Mouse (Mus musculus): ENCODE results near the gene Mrpl37.

- TF ChIP-seq POLR2A (IDR thresholded peaks at IDR 0.05; ENCODE audit: borderline replicate concordance, insufficient read depth, low read length) (no peak), CTCF (IDR thresholded peaks at IDR 0.05; ENCODE audit: borderline replicate concordance, insufficient read depth, low read depth, low read length) (no peak)
Observed at GRCm38 (mm10) chr4:107108291-107108731, 41.6 kb upstream of the Mrpl37 start.

Data from cerebellum, adult 2 months (tissue).